Mouse (Mus musculus) kidney, adult 18-20 months (tissue): ENCODE measurements at regions not wholly inside any gene's neighbourhood (a gene's known extent, or its start where the extent isn't known, plus 50 kb on each side); places are given as distances from the start of the nearest gene placed in this dataset.

ENCODE experiments used
- DNase-seq: peaks from one replicate; pipeline ENCODE4 v3.0.0; 2021

DNA sequence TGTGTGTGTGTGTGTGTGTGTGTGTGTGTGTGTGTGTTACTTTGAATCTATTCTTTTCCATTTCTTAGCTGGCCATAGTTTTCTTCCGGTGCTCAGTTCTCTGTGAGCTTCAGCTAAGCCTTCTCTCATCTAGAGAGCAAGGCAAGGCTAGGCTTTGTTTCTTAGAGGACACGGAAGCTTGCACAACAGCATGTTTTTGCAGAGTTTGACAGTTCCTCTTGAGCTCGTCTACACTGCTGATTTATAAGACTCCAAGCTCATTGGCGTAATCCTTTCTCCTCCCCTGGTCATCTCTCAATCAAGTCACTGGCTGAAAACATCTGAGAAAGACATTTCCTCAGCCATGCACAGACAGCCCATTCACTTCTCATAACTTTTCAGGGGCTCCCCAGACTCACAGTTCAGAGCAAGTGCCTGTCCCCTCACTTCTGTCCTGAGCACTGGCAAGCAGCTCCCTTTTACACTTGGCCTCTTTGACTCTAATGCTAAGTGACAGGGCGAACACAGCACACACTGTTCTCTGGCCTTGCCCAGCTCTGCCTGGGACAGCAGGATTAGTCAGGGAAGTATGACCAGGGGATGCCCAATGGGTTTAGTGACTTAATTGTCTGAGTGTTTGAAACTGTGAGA is 362.3 kb upstream of the Npvf start:
- DNase-seq: no peak

DNA sequence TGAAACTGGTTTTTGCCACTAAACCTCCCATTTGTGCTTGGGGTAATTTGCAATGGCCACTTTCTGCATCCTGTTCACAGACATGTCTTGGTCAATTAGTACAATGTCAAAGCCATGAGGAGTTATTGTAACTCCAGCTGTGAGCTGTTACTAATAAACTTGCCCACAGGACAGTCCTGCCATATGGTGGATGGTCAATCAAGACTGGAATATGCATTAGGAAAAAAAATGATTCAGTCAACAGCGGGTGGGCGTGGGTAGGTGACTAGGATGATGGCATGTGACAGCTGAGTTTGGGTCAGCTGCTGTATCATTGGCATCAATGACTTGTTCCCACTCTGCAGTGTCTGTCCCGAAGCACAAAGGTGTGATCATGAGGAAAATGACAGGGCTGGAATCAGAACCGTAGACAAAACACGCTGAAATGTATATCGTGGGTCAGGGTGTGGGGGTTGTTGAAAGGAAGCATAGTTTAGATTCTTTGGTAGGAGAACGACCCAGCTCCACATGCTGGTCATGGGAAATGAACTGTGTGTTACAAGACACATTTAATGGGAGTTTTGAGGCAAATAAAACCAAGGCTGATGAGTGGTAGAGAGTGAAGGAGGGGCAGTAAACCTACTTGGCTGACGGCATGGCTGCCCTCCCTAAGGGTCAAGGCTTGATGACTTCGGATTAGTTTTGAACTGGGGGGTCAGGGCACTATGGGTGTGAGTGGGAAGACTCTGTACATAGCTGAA is 363.2 kb upstream of the Npvf start:
- no peak for DNase-seq

DNA sequence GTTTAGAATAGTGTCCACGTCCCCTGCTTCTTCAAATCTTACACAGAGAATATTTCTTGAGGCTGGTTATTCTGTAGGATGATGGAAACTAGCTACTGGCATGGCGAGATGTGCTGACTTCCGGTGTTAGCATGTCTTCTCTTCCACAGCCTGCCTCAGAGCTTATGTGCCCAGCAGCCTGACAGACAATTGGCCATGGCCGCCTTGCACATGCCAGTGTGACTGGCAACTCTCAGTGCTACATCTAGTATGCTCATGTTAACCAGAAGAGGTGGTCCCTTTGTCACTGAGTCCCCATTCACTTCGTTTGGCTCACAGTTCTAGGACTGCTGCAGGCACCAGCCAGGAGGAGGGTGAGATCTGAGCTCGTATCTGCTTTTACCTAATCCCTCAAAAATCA is 367.0 kb upstream of the Npvf start:
- DNase-seq: no peak

DNA sequence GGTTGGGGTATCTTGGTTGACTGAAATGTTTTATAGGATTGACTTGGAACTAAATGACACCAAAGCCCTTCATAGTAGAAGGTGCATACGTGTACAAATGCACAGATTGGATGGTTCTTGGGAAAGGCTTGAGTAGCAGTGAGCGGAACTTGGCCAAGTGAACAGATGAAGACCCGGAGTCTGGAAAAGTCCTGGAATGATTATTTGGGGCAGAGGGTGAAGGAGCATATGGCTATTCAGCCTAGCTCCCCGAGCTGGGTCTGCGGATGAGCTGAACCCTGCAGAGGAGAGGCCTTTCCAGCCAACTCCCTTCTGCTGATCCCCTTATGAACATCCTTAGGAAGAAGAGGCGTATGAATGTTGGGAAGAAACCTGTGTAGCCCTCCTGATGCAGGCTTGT is 369.1 kb upstream of the Npvf start:
- DNase-seq: no peak

DNA sequence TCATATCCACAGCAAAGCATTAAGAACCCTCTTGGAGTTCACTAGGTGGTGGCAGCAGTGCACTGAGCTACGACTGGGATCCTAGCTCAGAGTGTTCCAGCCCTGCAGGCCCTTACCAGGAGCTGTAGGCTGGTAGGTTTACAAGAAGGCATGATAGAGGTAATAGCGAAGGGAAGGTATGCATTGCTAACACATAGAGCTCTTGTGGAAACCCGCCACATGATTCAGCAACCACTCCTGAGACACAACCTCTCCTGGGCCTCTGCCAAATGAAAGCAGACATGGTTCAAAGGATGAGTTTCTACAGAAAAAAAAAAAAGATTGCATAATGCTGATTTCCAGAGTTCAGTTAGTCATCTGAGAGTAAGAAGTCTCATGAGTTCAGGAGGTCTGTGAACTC is 370.5 kb upstream of the Npvf start:
- no peak for DNase-seq

DNA sequence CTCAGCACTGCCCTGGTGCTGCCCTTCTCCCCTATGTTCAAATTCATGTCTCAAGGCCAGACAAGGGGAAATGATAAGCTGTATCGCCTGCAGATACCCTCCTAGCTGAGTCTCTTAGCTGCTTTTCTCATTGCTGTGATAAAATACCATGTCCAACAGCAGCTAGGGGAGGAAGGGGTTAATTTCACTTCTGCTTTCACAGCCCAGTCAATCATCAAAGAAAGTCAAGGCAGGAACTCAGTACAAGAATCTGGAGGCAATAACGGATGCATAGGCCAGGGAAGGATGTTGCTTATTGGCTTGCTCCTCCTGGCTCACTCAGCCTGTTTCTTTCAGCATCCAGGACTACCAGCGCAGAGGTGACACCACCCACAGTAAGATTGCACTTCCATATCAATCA is 371.2 kb upstream of the Npvf start:
- DNase-seq: no peak

DNA sequence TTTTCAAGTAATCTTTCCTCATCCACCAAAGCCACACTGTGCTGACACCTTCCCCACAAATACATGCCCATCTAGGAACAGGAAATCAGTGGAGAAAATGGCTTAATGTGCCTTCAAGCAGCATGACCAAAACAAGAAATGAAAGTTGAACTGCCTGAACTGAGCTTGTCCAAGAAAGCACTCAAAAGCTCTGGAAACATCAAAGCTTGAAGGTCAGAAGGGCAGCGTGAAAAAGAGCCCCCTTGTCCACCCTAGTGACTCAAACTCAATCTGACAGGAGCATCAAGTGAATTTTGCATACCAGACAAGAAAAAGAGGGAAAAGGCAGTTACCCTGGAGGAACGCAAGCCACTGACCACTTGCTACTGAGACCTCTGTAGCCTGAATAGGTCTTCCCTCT is 373.1 kb upstream of the Npvf start:
- DNase-seq: no peak

DNA sequence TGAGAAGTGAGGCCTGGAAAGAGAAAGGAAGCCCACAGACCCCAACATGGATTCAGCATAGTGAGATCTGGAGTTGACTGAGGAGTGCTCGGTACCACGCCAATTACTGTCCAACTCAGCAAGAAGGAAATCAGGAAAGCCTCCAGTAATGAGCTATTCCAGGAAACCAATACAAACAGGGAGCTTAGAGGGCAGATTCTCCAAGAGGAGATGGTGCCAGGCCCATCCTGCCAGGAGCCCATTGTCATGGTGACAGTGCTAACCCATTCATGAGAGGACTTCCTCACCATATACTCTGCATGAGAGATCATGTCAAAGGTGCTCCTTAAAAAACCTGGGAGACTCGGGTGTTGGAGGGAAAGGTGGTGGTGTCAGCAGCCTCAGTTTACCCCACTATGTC is 375.3 kb upstream of the Npvf start:
- no peak for DNase-seq

DNA sequence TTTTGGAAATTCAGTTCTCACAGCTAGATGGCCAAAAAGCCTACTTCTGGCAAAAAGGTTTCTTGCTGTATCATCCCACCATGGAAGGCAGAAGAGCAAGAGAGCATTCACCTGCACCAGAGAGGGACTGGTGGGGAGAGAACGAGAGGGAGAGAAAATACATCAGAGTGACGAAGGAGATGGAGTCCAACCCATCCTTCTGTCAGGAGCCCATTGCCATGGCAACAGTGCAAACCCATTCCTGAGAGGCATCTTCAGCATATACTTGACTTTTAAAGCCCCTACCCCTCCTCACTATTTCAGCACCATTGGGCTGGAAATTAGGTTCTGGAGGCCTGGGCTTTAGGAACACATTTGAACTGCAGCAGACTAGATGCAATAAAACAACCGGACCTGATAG is 375.7 kb upstream of the Npvf start:
- DNase-seq: no peak

DNA sequence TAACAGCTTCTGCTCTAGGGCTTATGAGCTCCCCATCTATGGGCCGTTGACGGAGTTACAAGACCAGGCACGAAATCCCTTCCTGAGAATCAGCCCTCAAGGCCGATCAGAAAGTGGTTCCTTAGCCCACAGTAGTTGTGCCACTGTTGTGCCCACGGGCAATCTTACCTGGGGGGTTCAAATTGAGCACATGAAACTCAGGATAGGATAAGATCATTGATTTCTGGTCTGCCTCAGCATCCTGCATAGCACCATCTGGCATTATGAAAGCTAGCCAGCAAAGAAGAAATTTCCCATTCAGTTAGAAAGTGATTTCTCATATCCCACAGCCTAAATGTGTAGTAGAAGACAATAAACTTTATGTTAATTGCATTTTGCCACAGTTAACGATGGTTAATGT is 379.6 kb upstream of the Npvf start:
- DNase-seq: no peak

DNA sequence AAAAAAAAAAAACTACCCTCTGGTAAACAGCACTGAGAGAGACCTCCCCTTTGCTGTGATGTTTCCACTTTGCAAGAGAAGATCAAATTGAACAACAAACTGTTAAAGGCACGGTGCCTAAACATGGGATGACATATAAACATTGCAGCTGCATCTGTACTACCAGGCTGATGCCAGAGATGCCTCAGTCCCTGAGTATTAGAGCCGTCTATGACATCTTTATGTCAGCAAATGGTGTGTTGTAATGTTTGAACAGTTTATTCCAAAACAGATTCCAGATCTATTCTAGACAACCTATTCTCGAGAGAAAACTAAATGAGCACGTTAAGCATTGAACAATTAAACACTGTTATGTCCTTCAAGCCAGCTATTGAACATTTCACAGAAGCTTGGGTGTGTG is 381.8 kb upstream of the Npvf start:
- DNase-seq: no peak

DNA sequence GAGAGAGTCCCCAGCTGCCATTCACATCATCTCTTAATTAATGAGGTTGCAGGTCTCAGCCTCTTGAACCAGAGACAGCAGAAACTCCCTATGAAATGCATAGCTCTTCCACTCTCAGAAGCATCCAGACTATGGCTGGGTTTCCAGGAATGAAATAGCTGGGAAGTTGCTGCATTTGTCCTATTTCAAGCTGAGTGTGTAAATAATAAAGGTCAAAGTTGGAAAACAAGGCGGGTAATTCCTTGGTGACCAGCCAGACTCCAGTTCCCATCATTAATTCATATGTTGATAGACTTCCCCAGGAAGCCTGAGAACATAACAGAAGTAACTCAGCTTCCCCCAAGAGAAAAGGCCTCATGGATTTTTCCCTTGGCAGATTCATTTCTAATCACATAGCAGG is 382.3 kb upstream of the Npvf start:
- peak; percentile 8 for DNase-seq

DNA sequence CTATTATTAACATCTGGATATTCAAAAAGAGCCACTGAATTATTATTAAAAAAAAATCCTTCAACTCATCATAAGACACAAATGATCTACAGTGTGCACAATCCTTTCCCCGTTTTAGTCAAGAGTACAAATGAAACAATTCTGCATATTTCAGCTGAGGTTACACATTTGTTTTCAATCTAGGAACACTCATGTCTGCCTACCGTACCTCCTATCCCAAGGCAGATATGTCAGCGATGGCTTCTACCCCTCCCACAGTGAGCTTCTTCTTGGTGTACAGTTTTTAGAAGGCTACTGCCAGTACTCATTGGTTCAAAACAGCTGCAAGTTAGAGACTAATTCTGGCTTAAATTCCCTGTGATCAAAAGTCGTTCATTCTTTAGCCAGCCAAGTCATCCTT is 382.7 kb upstream of the Npvf start:
- no peak for DNase-seq

DNA sequence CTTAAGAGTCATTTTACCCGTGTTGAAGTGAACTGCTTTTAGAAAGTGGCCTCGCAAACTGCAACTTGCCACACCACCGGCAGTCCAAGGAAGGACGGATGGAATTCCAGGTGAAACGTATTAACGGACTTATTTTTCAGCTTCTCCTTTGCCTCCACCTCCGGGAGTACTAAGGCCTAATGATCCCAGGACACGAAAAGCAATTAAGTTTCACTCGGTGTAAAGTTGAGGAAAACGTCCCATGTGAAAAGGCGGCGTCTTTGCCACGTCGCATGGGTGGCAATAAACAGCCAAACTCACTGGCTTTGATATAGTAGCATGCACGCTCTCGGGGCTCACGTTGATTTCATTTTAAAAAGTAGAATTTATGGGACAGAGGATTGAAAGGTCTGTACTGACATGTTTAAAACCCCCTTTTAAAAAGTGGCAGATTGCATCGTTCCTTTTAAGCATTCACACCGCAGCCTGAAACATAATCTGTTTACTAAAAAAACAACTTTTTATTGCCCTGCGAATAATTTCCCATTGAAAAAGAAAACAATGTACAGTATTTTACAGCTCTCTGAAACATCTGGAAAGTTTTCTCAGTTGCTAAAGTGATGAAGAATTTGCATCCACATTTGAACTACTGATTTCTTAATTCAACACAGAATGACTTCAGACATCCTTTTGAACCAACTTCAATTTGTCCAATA is 385.4 kb upstream of the Npvf start:
- no peak for DNase-seq

DNA sequence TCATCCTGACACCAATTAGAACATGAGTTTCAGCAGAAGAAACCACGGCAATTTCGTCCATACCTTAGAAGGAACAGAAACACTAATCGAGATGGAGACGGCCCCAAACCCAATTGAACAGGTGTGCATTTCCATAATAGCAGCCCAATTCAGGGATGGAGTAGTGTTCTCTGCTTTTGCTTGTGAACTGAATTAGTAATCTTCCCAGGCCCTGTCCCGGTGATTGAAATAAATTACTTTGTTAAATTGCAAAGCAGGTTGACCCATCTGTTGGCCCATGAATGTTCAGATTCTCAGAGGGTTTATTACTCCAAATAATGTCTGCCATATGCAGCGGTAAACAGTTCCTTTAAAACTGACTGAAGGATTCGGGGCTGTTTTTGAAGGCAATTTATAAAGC is 388.5 kb upstream of the Nfe2l3 start:
- DNase-seq: no peak

DNA sequence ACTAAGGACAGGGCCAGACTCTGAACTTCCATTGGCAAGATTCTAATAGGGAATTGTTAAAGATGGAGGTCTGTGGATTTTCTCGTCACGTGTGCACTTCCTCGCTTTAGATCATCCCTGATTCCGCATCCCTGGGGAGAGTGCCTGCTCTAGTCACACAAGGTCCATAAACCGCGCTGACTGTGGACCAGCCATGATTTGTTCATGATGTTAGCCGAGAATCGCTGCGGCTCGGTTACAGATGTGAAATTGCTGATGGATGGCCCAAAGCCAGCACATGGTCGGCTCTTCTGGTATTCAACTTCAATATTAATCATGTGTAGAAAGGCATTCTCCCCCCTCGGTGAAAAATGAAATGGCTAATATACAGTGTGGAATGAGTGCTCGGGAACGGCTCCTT is 387.6 kb upstream of the Nfe2l3 start:
- DNase-seq: no peak

DNA sequence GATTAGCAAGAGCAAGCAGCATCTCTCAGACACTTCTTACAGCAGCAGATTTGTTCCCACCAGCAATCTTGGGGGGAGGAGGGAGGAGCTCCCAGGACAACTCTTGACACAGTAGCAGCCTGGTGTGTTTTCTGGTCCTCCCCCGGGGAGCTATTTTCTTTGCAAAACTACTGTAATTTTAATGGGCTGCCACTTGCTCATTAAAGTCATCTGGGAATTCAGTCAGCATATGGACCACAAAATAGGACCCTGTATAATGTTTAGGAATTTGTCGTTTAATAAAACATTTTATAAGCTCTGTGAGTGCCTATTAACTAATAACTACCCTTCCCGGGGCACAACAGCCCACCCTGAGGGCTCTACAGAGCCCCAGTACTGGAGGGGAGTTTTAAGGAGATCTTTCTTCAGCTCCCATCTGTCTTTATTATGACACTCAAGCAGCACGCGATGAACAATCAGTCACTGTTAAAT is 380.0 kb upstream of the Nfe2l3 start:
- no peak for DNase-seq

DNA sequence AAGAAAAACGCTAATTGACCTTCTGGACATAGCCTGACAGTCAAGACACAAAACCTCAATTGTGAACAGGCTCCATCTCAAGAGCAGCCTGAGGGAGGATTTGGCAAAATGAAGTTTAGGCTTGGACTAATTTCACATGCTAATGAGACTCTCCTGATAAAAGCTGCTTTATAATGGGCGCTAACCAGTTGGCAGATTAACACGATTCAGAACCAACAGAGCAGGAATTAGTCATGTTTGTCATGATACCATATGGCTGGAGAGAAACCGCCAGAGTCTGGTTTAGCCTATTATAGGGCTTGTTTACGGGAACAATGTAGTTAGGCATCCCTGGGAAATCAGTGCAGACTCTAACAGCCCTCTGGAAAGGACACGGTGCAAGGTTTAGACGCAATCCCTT is 375.2 kb upstream of the Nfe2l3 start:
- no peak for DNase-seq

DNA sequence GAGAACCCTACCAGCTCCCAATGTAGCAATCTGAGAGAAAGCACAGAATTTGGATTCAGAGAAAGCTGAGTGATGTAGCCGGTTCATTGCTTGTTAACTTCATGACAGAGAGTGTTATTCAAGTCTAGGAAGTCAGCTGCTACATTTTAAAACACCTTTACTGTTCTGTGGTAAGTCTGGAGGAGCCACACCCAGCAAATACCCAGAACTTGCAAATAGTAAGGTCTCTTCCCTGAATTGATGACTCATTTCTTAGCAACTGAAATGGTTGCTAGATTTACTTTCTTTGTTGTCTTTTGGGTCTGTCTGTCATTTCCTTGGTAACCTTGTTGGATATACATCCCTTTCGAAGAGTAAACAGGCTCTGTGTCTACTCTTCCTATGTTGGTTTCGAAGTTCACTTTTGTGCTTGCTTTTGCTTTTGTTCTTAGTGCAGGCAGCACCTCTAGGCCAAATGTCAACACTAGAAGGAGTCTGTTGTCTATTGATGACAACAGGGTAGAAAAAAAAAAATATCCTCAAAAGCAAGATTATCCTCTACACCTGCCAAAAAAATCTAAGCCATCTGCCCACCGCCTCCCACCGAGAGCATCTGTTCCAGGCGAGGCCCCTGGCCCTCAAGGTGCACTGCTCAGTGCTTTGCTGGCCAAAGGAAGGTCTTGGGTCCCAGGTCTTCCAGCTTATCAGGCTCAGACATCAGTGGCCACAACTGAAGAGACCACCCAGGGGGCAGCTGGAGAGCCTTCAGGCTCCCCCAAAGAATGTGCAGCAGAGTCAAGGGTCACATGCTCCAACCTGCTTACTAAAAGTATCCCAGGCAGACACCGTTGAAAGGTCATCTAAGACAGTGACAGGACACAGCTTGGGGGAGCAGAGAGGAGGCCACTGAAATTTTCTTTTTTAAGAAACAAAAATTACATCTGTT is 372.3 kb upstream of the Nfe2l3 start:
- no peak for DNase-seq

DNA sequence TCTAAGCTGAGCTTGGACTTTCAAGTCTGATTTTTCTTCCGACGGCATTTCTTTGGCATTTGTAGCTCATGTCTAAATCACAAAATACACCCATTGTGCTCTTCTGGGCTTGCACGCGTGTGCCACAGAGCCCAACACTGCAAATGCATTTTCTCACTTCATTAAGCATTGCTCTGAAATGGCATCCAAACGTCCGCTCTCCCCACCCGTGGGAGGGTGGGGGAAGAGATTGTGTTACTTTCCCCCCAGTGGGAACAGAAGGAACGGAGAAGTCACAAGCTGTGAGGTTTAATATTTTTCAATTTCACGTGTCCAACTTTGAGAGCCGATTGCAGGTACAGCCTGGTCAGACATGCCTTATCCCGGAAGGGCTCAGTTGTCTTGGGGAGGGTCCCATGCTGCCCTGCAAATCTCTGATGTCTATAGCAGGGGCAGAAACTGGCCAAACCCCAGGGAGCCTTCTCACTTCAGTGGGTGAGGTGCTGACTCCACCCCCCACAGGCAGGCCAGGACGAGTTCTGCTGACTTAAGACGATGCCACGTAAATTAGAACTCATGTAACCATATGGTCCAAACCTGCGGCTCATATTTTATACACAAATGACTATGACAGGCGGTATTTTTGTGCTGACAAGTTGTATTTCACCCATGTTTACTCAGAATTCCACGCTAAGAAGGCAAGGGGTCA is 371.5 kb upstream of the Nfe2l3 start:
- DNase-seq: no peak

DNA sequence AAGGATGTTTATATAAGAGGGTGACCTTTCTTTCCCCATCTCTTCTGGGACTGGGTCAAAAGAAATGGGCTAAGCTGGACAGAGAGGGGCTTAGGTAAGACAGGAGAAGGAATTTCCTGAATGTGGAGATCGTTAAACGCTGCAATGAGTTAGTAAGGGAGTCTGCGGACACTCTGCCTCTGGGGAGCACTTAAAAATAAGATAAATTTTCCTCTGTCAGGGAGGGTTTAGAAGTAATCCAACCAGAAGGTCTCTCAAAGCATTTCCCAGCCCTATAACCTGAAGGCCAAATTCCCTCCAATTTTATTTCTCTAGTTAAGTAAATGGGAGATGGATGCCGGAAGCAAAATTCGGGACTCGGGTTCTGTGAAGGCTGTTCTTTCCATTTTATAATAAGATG is 367.3 kb upstream of the Nfe2l3 start:
- DNase-seq: no peak

DNA sequence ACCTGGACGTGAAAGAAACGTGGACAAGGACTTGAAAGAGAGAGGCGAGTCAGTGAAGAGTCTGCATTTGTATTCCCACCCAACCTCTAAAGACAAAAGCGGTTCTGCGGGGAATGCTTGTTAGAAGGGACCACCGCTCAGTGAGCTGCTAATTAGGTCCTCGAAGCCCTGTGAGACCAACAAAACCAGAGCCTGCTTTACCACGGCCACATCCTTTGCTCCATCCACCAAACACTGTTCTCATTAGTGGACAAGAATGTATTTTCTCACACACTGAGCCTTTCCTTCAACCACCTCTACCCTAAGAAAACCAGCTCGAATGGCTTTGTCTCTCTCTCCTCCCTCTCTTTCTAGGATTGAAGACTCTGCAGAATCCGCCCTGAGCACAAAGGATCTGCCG is 365.1 kb upstream of the Nfe2l3 start:
- DNase-seq: no peak

DNA sequence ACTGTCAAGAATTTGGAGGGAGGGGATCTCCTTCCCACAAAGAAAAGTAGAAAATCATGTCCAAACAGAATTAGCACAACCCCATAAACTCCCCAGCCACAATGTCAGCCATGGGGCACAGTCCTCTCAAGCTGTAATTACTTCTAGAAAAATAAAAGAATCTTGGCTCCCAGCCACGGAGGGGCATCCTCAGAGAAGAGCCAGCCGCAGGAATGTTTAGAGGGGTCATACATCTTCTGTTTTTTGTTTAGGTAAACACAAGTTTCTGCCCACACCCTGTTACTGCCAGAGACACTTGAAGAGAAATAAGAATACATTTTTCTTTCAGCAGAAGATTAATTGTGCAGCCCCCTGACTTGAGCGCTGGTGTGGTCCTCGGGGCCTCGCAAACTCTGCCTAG is 362.5 kb upstream of the Nfe2l3 start:
- DNase-seq: no peak
